Mouse (Mus musculus) ES-Bruce4 (cell line): ENCODE data around the gene Vrk2.

Source experiments
- CTCF ChIP-seq: IDR thresholded peaks from one replicate; pipeline ENCODE4 v1.8.1; 2011; ENCODE audit warnings: low read depth, low read length
- POLR2A ChIP-seq: IDR thresholded peaks from one replicate; pipeline ENCODE4 v1.8.1; 2011; ENCODE audit warnings: low read length; ENCODE audit not compliant: insufficient read depth

DNA sequence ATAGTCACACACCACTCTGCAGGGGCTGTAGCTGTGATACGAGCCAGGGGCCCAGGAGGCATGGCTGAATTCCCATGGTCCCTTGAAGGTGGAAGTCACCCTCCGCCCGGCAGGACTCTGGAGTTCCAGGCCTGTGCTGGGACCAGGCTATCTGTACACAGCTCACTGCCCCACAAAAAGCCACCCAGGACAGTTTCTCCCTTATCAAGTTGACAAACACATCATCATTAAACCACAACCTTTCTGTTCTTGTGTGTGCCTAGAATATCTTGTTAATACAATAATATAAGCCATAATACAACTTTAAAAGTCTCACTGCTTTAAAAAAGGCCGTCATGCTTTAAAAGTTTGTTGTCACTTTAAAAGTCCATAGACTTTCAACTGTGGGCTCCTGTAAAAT, 139.7 kb downstream of the Vrk2 start:
- TF ChIP-seq POLR2A, result no peak
- no peak for TF ChIP-seq CTCF
